Mouse (Mus musculus) forebrain, embryonic 15.5 days (tissue): Measurements from ENCODE around the gene Zdhhc7. TPM values are rescaled to one million over a fixed set of nuclear protein-coding genes. Genes with fewer than 3 reads are reported as not detected.

ENCODE experiments used
- ATAC-seq: fragments of 200-750 bp; cut with Nextera tagmentation; replicated peaks from 2 replicates; pipeline ENCODE4 v1.8.0; 2017; ENCODE audit warnings: mild to moderate bottlenecking, moderate TSS enrichment, moderate library complexity
- H3K27ac ChIP-seq: fragments of 300-500 bp; sonication (generic); replicated peaks from 2 replicates; pipeline ENCODE4 v1.5.1; 2015; ENCODE audit warnings: mild to moderate bottlenecking, inconsistent platforms
- H3K27me3 ChIP-seq: fragments of 300-500 bp; sonication (generic); 2 replicates; pipeline ENCODE4 v1.6.1; 2015; ENCODE audit warnings: inconsistent platforms
- H3K36me3 ChIP-seq: fragments of 300-500 bp; sonication (generic); 2 replicates; pipeline ENCODE4 v1.6.1; 2015; ENCODE audit warnings: mild to moderate bottlenecking, inconsistent platforms
- H3K4me1 ChIP-seq: fragments of 300-500 bp; sonication (generic); 2 replicates; pipeline ENCODE4 v1.6.1; 2015; ENCODE audit warnings: inconsistent platforms
- H3K4me2 ChIP-seq: fragments of 300-500 bp; sonication (generic); replicated peaks from 2 replicates; pipeline ENCODE4 v1.6.1; 2015; ENCODE audit warnings: mild to moderate bottlenecking, inconsistent platforms
- H3K4me3 ChIP-seq: fragments of 300-500 bp; sonication (generic); 2 replicates; pipeline ENCODE4 v1.5.1; 2015; ENCODE audit warnings: mild to moderate bottlenecking, inconsistent platforms
- H3K9ac ChIP-seq: fragments of 300-500 bp; sonication (generic); replicated peaks from 2 replicates; pipeline ENCODE4 v1.6.1; 2015; ENCODE audit warnings: mild to moderate bottlenecking, inconsistent platforms
- H3K9me3 ChIP-seq: fragments of 300-500 bp; sonication (generic); 2 replicates; pipeline ENCODE4 v1.6.1; 2016; ENCODE audit warnings: inconsistent platforms
- WGBS: fragments of 180-500 bp; shearing (Covaris S2); methylation state at CpG from one replicate; pipeline ENCODE4 v1.1.7; 2015; ENCODE audit warnings: mixed read lengths; 5-methylcytosine and 5-hydroxymethylcytosine counted together
- polyA plus RNA-seq: library from polyadenylated mRNA; unstranded; fragments of >200 nt; fragmentation: Nextera tagmentation; extraction: Ambion mirVana; gene quantifications from 2 replicates; pipeline ENCODE4 v1.2.1, GENCODE M21; 2015

Gene Zdhhc7
- polyA plus RNA-seq, 1 experiment from 2014 or later, result 34.5 TPM

- Histone ChIP-seq H3K27ac (no peak overlapping the region), H3K4me2 (no peak overlapping the region), H3K27me3 (no peaks in the 10 kb centered on the region), H3K4me1 (no peaks in the 10 kb centered on the region), H3K9ac (no peak overlapping the region), H3K4me3 (no peak overlapping the region), H3K36me3 (no peaks in the 10 kb centered on the region), H3K9me3 (no peaks in the 10 kb centered on the region)
- ATAC-seq, result no peak
- 89% methylated on average over 14 of the region's 14 CpGs for WGBS
Observed at GRCm38 (mm10) chr8:120062742-120063141, 38.5 kb downstream of the Zdhhc7 start.

DNA sequence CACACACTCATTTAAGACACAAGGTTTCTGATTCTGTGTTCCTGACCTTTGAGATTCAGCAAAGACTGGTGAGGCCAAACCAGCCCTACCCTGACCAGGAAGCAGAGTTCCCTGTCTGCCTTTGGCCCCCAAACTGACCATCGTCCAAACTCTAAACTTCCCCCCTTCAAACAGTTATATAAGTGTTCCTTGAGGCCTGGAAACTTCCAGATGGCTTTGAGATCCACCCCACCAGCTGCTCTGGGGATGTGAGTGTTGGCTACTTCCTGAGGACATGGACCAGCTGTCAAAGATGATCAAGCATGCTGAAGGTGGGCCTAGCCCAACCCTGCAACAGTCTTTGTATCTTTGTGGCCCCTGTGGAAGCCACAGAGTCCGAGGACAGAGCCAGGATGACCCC is 44.2 kb downstream of the Zdhhc7 start:
- H3K36me3 ChIP-seq, result no peaks in the 10 kb centered on the region
- no peak overlapping the region for H3K4me3 ChIP-seq
- 72% methylated on average over 2 of the region's 2 CpGs for WGBS
- H3K9ac ChIP-seq, result no peak overlapping the region
- H3K9me3 ChIP-seq, result 0 out of 2 replicates have a peak, but pooled peaks cover 4% of the 10 kb centered on the region
- no peak overlapping the region for H3K27ac ChIP-seq
- no peak for ATAC-seq
- H3K27me3 ChIP-seq, result no peaks in the 10 kb centered on the region
- no peaks in the 10 kb centered on the region for H3K4me1 ChIP-seq
- no peak overlapping the region for H3K4me2 ChIP-seq

- Histone ChIP-seq H3K4me1 (no peaks in the 10 kb centered on the region), H3K9me3 (0 out of 2 replicates have a peak, but pooled peaks cover 4% of the 10 kb centered on the region)
- no peak for ATAC-seq
Observed at GRCm38 (mm10) chr8:120054833-120055232, 46.4 kb downstream of the Zdhhc7 start.

DNA sequence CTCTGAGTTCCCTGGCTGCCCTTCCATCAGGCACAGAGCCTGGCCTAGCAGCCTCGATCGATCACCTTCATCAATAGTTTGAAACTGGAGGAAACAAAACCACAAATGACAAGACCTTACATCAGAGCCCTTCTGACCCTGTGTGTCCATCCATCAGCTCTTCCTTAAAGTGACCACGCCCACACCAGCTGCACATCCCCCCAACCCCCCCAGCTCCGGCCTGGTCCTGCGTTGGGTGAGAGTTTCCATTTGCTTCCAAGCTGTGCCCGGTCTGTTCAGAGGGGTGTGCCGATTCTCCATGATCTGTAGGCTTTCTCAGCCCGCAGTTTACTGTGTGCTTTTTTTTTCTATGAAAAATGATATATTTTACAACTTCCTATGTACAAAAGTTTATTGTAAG is 49.0 kb downstream of the Zdhhc7 start:
- ATAC-seq, result no peak
- no peaks in the 10 kb centered on the region for H3K4me1 ChIP-seq

More at GRCm38 (mm10) chr8:120054833-120055232, 46.4 kb downstream of the Zdhhc7 start:
- Histone ChIP-seq H3K9ac (no peak overlapping the region), H3K4me3 (no peak overlapping the region), H3K36me3 (no peaks in the 10 kb centered on the region), H3K4me2 (no peak overlapping the region), H3K27ac (no peak overlapping the region), H3K27me3 (no peaks in the 10 kb centered on the region)
- 85% methylated on average over 3 of the region's 3 CpGs for WGBS

GRCm38 (mm10) chr8:120051908-120052307 is 49.4 kb downstream of the Zdhhc7 start:
- Histone ChIP-seq H3K4me3 (no peak overlapping the region), H3K4me2 (no peak overlapping the region), H3K9ac (no peak overlapping the region), H3K4me1 (peaks cover under 1% of the 10 kb centered on the region; the same call in 1 of the 2 replicates), H3K9me3 (0 out of 2 replicates have a peak, but pooled peaks cover 4% of the 10 kb centered on the region), H3K27me3 (no peaks in the 10 kb centered on the region), H3K36me3 (no peaks in the 10 kb centered on the region), H3K27ac (no peak overlapping the region)
- 89% methylated on average over 4 of the region's 4 CpGs for WGBS
- no peak for ATAC-seq

More for the DNA sequence above, 49.0 kb downstream of the Zdhhc7 start:
- Histone ChIP-seq H3K36me3 (no peaks in the 10 kb centered on the region), H3K27ac (no peak overlapping the region), H3K4me3 (no peak overlapping the region), H3K9me3 (0 out of 2 replicates have a peak, but pooled peaks cover 4% of the 10 kb centered on the region), H3K4me2 (no peak overlapping the region), H3K9ac (no peak overlapping the region), H3K27me3 (no peaks in the 10 kb centered on the region)
- 87% methylated on average over 8 of the region's 8 CpGs for WGBS

DNA sequence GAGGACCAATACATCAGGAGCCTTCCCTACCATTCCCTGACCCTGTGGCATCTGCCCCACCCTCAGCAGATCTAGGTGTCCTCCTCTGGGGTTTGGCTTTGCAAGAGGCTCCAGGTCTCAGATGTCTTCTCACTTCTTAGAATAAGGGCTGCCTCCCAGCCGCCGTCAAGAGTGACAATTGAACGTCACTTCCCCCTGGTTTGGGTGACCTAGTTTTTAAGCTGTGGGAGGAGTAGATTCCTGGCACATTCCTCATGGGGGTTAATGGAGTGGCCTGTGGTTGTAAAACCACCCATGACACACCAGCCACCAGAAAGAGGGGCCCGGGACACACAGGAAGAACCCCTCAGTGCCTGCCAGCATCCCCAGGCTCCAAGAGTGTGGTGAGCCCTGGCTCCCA is 50.3 kb downstream of the Zdhhc7 start:
- Histone ChIP-seq H3K9me3 (no peaks in the 10 kb centered on the region), H3K4me3 (no peak overlapping the region), H3K27me3 (no peaks in the 10 kb centered on the region), H3K27ac (no peak overlapping the region), H3K4me1 (peaks cover 9% of the 10 kb centered on the region), H3K9ac (no peak overlapping the region), H3K4me2 (no peak overlapping the region), H3K36me3 (no peaks in the 10 kb centered on the region)
- no peak for ATAC-seq
- WGBS, result 84% methylated on average over 4 of the region's 4 CpGs

GRCm38 (mm10) chr8:120050376-120050775 is 50.9 kb downstream of the Zdhhc7 start:
- Histone ChIP-seq H3K27me3 (no peaks in the 10 kb centered on the region), H3K4me2 (no peak overlapping the region), H3K4me3 (no peak overlapping the region), H3K36me3 (no peaks in the 10 kb centered on the region), H3K27ac (no peak overlapping the region), H3K9ac (no peak overlapping the region), H3K4me1 (peaks cover 12% of the 10 kb centered on the region), H3K9me3 (no peaks in the 10 kb centered on the region)
- ATAC-seq, result no peak
- 88% methylated on average over 10 of the region's 10 CpGs for WGBS

DNA sequence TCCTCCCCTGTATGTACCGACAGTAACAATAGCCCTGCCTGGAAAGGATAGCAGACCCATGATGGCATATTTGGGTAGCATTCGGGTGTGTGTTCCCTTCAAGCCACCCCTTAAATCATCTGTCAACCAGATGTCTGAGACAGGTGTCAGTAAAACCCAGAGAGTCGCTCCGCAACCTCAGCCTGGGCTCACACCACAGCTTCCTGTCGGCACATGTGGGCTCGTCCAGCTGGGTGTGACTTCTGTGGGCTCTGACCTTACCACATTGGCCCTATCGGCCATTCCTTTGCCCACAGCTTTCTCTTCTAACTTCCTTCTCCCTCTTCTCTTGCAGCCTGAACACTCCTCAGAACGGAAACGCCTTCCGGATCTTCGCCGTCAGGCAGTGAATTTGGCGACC is 51.3 kb downstream of the Zdhhc7 start:
- Histone ChIP-seq H3K27ac (no peak overlapping the region), H3K9ac (no peak overlapping the region), H3K36me3 (no peaks in the 10 kb centered on the region), H3K27me3 (no peaks in the 10 kb centered on the region), H3K9me3 (no peaks in the 10 kb centered on the region), H3K4me2 (no peak overlapping the region), H3K4me3 (no peak overlapping the region), H3K4me1 (peaks cover 12% of the 10 kb centered on the region)
- WGBS, result 91% methylated on average over 13 of the region's 13 CpGs
- no peak for ATAC-seq

GRCm38 (mm10) chr8:120046258-120047020 is 54.8 kb downstream of the Zdhhc7 start:
- Histone ChIP-seq H3K4me2 (no peak overlapping the region), H3K27ac (peak overlapping the region; percentile 59), H3K9ac (no peak overlapping the region), H3K36me3 (no peaks in the 10 kb centered on the region), H3K27me3 (no peaks in the 10 kb centered on the region), H3K4me1 (peaks cover 12% of the 10 kb centered on the region), H3K9me3 (no peaks in the 10 kb centered on the region), H3K4me3 (no peak overlapping the region)
- 61% methylated on average over 14 of the region's 14 CpGs for WGBS
- ATAC-seq, result peak; percentile 70; the same call in 1 of the 2 replicates

- Histone ChIP-seq H3K36me3 (no peaks in the 10 kb centered on the region), H3K27me3 (no peaks in the 10 kb centered on the region), H3K4me2 (no peak overlapping the region), H3K27ac (peak overlapping the region; percentile 4; the same call in 1 of the 2 replicates), H3K9ac (no peak overlapping the region), H3K4me1 (peaks cover 12% of the 10 kb centered on the region), H3K9me3 (no peaks in the 10 kb centered on the region), H3K4me3 (no peak overlapping the region)
- no peak for ATAC-seq
- WGBS, result 57% methylated on average over 5 of the region's 5 CpGs
Observed at GRCm38 (mm10) chr8:120045471-120045870, 55.8 kb downstream of the Zdhhc7 start.

DNA sequence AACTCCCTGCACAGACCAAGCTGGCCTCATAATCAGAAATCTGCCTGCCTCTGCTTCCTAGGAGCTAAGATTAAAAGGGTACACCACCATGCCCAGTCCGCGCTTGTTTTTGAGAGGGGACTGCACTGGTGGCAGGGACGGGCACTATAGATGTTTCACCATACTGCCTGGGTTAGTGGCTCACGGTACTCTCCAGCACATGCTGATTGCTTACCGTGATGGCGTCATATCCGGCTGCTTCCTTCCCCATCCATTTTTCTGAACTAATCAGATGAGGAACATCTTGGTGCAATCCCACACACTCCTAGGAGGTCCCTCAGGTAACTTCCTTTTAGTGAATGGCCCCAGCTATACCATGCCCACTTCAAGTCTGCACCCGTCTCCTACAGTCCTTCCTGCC is 56.4 kb downstream of the Zdhhc7 start:
- no peak overlapping the region for H3K9ac ChIP-seq

DNA sequence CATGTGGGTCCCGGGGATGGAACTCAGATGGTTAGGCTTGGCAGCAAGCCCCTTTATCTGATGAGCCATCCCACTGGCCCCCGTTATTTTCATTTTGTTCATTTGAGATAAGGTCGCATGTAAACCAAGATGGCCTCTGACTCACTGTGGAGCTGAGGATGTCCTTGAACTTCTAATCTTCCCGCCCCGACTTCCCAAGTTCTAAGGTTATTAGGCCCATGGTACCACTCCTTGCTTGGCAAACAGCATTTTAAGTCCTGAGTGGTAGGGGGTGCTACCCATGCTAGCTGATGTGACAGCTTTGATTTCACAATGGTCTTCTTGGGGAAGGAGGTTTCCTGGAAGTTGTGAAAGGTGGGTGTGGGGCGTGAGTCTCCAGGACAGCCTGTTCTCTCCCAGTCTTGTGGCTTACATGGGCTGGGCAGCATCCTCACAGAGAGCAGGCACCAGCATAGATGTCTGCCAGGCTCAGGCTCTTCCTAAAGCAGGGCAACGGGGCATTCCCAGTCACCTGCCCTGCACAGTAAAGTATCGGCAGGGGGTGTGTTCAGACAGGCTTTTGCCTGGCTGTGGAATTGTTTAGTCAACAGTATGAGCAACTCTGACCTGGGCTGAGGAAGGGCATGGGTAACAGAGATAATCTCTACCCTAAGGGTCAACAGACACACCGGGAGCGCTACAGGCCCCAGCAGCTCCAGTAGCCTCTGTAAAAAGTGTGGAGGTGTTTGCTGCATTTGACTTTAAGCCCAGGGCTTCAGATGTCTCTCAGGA is 58.6 kb downstream of the Zdhhc7 start:
- no peaks in the 10 kb centered on the region for H3K9me3 ChIP-seq
- H3K4me2 ChIP-seq, result no peak overlapping the region
- H3K4me3 ChIP-seq, result no peak overlapping the region
- peaks cover 12% of the 10 kb centered on the region for H3K4me1 ChIP-seq
- ATAC-seq, result no peak
- no peaks in the 10 kb centered on the region for H3K36me3 ChIP-seq
- WGBS, result 79% methylated on average over 10 of the region's 10 CpGs
- H3K27me3 ChIP-seq, result no peaks in the 10 kb centered on the region
- no peak overlapping the region for H3K9ac ChIP-seq
- no peak overlapping the region for H3K27ac ChIP-seq

More for the DNA sequence above, 56.4 kb downstream of the Zdhhc7 start:
- Histone ChIP-seq H3K9me3 (no peaks in the 10 kb centered on the region), H3K4me2 (no peak overlapping the region), H3K4me3 (no peak overlapping the region), H3K36me3 (no peaks in the 10 kb centered on the region), H3K4me1 (peaks cover 12% of the 10 kb centered on the region), H3K27ac (peak overlapping the region; percentile 4; the same call in 1 of the 2 replicates), H3K27me3 (no peaks in the 10 kb centered on the region)
- 89% methylated on average over 8 of the region's 8 CpGs for WGBS
- ATAC-seq, result no peak
